Mouse (Mus musculus): Measurements from ENCODE around the gene 2900026A02Rik.

The 2900026A02Rik gene

GRCm38 (mm10) chr5:113100422-113100821, 120.6 kb downstream of the 2900026A02Rik start:
- DNase-seq (ENCODE audit: low spot score in 2 of 2), result no peak

- DNase-seq (ENCODE audit: low spot score in 2 of 2), result peak; percentile 65 to 92
Observed at GRCm38 (mm10) chr5:113099546-113099945, 121.5 kb downstream of the 2900026A02Rik start.

- no peak for DNase-seq (ENCODE audit: low spot score in 2 of 2)
Observed at GRCm38 (mm10) chr5:113097551-113097950, 123.5 kb downstream of the 2900026A02Rik start.

- no peak for DNase-seq (ENCODE audit: low spot score in 2 of 2)
Observed at GRCm38 (mm10) chr5:113095456-113095855, 125.6 kb downstream of the 2900026A02Rik start.

GRCm38 (mm10) chr5:113092406-113092805, 128.6 kb downstream of the 2900026A02Rik start:
- DNase-seq (ENCODE audit: low spot score in 2 of 2), result no peak

- DNase-seq (ENCODE audit: low spot score in 2 of 2), result peak in 1 of 2 experiments; percentile 49
Observed at GRCm38 (mm10) chr5:113091162-113091561, 129.9 kb downstream of the 2900026A02Rik start.

- DNase-seq (ENCODE audit: low spot score in 2 of 2), result no peak
Observed at GRCm38 (mm10) chr5:113090750-113091149, 130.3 kb downstream of the 2900026A02Rik start.

- DNase-seq (ENCODE audit: low spot score in 2 of 2), result no peak
Observed at GRCm38 (mm10) chr5:113090077-113090690, 130.9 kb downstream of the 2900026A02Rik start.

GRCm38 (mm10) chr5:113087465-113087864, 133.6 kb downstream of the 2900026A02Rik start:
- DNase-seq (ENCODE audit: low spot score in 2 of 2), result no peak

- DNase-seq (ENCODE audit: low spot score in 2 of 2), result no peak
Observed at GRCm38 (mm10) chr5:113086990-113087389, 134.0 kb downstream of the 2900026A02Rik start.

- DNase-seq (ENCODE audit: low spot score in 2 of 2), result no peak
Observed at GRCm38 (mm10) chr5:113086439-113086838, 134.6 kb downstream of the 2900026A02Rik start.

GRCm38 (mm10) chr5:113085931-113086330, 135.1 kb downstream of the 2900026A02Rik start:
- DNase-seq (ENCODE audit: low spot score in 2 of 2), result no peak

- DNase-seq (ENCODE audit: low spot score in 2 of 2), result no peak
Observed at GRCm38 (mm10) chr5:113084309-113084708, 136.7 kb downstream of the 2900026A02Rik start.

GRCm38 (mm10) chr5:113082356-113083168, 138.5 kb downstream of the 2900026A02Rik start:
- DNase-seq (ENCODE audit: low spot score in 2 of 2), result no peak

GRCm38 (mm10) chr5:113081439-113081838, 139.6 kb downstream of the 2900026A02Rik start, which contains the start of gene Crybb3:
Gene Crybb3 (minus strand): TSS chr5:113081584.
- DNase-seq (ENCODE audit: low spot score in 2 of 2), result no peak

GRCm38 (mm10) chr5:113081020-113081419, 140.0 kb downstream of the 2900026A02Rik start:
- no peak for DNase-seq (ENCODE audit: low spot score in 2 of 2)

- DNase-seq (ENCODE audit: low spot score in 2 of 2), result peak in 1 of 2 experiments; percentile 36
Observed at GRCm38 (mm10) chr5:113079783-113080182, 141.3 kb downstream of the 2900026A02Rik start.

GRCm38 (mm10) chr5:113078686-113079085, 142.3 kb downstream of the 2900026A02Rik start:
- no peak for DNase-seq (ENCODE audit: low spot score in 2 of 2)

GRCm38 (mm10) chr5:113070017-113070416, 151.0 kb downstream of the 2900026A02Rik start, which contains the start of gene Crybb2:
Gene Crybb2 (minus strand): TSS chr5:113070117.
- DNase-seq (ENCODE audit: low spot score in 2 of 2), result no peak

- DNase-seq (ENCODE audit: low spot score in 2 of 2), result peak; percentile 49 to 76
Observed at GRCm38 (mm10) chr5:113054308-113054707, 166.7 kb downstream of the 2900026A02Rik start.

GRCm38 (mm10) chr5:113050581-113051185, 170.4 kb downstream of the 2900026A02Rik start:
- no peak for DNase-seq (ENCODE audit: low spot score in 2 of 2)

GRCm38 (mm10) chr5:113049876-113050275, 171.2 kb downstream of the 2900026A02Rik start:
- no peak for DNase-seq (ENCODE audit: low spot score in 2 of 2)
